Mouse (Mus musculus) liver, postnatal 0 days (tissue): ENCODE results near the gene Fads2.

Source experiments
- CTCF ChIP-seq: sonication (generic); IDR thresholded peaks from 2 replicates; pipeline ENCODE4 v1.5.1; 2016; ENCODE audit warnings: antibody characterized with exemption, low read depth
- EP300 ChIP-seq: IDR thresholded peaks from 2 replicates; pipeline ENCODE4 v1.6.1; 2016; ENCODE audit warnings: antibody characterized with exemption, low read depth, mild to moderate bottlenecking

DNA sequence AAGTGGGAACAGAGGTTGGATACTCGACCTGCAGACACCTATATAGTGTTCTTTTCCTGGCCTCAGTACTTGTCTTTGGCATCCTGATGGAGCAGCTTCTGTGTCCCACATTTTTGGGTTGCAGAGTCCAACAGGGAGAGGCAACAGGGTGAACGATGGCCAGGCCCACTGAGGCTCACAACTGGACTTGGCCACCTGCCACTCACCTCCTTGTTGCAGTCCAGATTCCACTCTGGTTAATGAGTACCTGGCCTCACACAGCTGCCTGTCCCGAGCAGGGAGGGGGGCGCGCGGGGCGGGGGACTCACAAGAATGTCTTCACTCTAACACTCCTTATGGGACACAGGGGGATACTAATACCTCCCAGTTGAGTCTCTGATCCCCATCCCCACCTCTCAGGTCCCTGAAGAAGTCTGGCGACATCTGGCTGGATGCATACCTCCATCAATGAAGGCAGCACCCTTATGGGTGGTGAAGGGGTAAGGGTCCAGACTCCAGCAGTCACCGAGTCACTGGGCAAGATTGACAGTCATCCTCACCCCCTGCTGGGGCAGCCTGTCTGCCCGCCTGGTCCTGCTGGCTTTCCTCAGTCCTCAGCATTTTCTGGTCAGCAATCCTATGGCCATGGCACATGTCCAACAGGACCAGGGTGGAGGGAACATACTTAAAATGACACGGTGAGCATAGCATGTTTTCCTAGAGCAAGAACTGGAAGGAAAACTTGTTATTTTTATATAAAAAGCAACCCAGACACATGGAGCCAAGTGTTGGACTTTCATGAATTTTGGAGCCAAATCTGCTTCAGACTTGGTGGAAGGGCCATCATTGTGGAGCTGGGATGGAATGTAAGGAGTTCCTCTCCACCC, 43.8 kb downstream of the Fads2 start:
- no peak for TF ChIP-seq CTCF
- no peak for TF ChIP-seq EP300
